Mouse (Mus musculus) spleen, postnatal 36 days (tissue): ENCODE results near the gene Ttn.

Experiments used
- DNase-seq, 2 experiments: peaks; one replicate each; pipeline ENCODE4 v3.0.0; 2022; ENCODE audit warnings: low spot score in 2 of 2, mixed read lengths in 1 of 2

Gene Ttn

GRCm38 (mm10) chr2:76850066-76850465 lies 132.3 kb downstream of the Ttn start:
- no peak for DNase-seq

DNA sequence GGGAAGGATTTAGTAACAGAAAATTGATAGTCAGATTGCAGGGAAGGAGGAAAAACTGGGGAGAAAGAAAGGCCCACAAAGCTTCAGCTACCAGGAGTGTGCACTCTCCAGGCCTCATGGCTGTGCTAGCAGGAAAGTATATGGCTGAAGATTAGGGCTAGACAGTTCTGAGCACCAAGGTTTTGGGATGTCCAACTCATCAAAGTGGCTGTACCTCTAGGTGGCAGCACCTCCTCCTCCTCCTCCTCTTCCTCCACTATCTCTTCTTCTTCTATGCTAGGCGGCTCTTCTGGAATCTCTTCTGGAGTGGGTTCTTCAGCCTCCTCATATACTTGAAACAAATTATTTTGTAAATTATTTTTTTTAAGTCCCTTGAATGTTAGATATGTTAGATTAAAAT lies 139.2 kb downstream of the Ttn start:
- DNase-seq, result no peak

- DNase-seq, result no peak
Measured at GRCm38 (mm10) chr2:76820472-76820871, 161.9 kb downstream of the Ttn start.

DNA sequence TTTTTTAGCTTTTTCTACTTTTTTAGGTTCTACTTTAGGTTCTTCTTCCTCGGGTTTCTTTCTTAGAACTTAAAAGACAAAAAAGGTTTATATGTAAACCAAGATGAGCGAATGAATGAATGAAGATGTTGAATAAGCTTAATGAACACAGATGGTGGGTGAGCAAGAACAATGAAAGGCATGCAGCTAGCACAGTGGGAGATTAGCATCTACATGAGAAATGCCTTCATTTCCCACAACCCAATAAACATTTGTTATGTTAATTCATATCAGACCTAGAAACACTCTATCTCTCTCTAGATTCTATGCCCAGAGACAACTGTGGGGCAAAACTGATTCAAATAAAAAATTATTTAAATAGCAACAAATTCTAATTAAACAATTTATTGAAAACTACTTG lies 164.6 kb downstream of the Ttn start:
- no peak for DNase-seq

DNA sequence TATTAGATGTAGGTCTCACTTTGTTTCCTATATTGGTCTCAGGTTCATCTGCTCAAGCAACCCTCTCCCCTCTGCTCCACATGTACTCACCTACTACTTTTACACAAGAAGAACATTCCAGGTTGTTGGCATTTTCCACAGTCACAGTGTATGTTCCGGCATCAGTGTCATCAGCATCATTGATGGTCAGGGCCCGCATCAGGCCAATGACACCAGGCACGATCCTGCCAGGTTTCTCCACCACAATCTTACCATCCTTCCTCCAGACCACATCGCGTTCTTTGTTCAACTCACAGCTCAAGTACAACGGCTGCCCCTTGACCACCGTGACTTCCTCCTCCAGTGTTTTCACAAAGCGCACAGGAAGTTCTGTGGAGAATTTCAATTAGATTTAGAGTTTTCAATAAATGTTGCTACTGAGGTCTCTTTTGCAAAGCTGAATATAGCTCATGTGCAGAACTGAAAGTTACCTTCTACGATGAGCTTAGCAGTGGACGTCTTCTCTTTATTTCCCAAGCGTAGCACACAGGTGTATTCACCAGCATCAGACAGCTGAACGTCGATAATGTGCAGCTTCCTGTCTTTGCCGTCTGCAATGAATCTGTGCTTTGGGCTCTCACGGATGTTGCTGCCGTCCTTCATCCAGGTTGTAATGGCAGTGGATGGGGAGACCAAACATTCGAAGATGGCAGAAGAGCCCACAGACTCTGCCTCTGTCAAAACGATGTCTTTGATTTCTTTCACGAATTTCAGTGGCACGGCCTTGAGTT lies 168.1 kb downstream of the Ttn start:
- no peak for DNase-seq

GRCm38 (mm10) chr2:76811160-76811559 lies 171.2 kb downstream of the Ttn start:
- DNase-seq, result no peak

DNA sequence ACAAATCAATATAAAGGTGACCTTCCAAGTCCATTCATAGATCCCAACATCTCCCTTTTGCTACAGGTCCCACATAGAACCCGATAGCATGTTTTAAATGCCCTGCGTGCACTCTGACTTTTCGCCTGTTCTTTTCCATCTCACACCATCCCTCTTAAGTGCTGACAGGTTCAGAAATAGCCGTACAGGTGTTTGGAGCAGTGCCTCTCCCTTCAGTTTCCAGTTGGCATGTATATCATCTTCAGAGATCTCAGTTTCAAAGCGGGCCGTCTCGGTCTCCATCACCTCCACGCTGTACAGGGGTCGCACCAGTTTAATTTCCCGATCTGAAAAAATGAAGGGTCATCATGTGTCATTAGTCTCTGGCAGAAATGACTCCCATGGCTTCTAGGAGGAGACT lies 174.0 kb downstream of the Ttn start:
- no peak for DNase-seq

DNA sequence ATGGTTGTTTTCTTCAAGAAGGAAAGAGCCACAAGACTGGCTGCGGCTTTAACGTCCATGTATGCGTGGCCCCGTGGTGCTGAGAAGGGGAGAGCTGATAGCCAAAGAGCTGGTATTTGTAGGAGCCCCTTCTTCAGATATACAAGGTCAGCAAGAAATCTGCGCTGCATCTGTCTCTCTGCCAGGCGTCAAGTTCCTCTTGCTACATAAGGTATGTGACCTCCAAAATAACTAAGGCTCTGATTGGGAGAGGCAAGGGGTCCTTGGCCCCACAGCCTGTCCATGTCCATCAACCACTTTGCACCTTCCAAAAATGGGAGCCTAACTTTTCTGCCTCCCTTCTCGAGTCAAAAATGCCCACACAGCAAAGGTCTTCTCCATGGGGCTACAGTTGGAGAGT lies 175.1 kb downstream of the Ttn start:
- DNase-seq, result no peak

GRCm38 (mm10) chr2:76806861-76807260 lies 175.5 kb downstream of the Ttn start:
- DNase-seq, result no peak

GRCm38 (mm10) chr2:76806376-76806775 lies 176.0 kb downstream of the Ttn start:
- DNase-seq, result no peak

DNA sequence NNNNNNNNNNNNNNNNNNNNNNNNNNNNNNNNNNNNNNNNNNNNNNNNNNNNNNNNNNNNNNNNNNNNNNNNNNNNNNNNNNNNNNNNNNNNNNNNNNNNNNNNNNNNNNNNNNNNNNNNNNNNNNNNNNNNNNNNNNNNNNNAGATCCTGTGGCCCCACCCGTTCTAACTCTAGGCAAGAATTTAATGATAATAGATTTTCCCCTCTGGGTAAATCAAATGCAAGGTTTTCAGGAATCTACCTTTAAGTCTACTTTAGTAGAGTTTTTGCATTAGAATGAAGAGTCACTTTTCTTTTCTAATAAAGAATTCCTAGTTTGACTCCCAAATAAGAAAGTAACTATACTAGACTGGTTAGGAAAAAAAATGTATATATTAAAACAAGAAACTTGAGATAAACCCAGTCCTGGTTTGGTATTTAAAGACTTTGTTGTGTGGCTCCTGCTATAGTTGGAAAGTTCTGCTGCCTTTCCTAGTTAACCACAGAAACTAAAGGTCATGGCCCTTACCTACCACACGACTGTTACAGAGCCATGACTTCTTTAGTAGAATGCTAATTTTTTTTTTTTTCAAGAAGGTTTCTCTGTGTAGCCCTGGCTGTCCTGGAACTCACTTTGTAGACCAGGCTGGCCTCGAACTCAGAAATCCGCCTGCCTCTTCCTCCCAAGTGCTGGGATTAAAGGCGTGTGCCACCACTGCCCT lies 177.0 kb downstream of the Ttn start:
- no peak for DNase-seq

GRCm38 (mm10) chr2:76784171-76784570 lies 198.2 kb downstream of the Ttn start:
- no peak for DNase-seq

DNA sequence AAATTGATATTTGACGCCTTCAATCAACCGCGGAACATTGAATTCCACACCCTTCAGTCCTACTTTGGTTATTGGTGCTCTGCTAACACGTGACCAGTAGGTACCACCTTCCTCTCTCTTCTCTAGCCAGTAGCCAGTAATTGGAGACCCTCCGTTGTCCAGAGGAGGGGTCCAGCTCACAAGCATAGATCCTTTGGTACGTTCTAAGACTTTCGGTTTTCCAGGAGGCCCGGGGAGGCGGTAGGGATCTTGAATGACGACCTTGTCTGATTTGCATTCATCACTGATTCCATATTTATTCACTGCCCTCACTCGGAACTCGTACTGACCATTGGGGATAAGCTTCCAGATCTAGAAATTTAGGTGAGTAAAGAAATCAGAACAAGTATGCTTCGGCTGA lies 201.6 kb downstream of the Ttn start:
- DNase-seq, result no peak

DNA sequence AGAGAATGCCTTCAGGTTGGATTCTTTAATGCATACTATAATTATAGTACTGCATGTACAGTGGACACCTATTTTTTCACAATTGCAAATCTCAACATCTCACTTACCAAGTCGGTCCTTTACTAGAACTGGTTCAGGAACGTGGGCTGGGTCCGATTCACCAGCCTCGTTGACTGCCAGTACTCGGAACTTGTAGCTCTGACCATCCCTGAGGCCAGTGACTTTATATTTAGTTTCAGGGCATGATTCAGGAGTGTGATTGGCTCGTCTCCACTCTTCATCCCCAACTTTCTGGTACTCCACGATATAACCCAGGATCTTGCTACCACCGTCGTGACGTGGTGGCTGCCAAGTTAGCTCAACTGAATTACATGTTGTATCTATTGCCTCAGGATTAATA lies 212.5 kb downstream of the Ttn start:
- no peak for DNase-seq

GRCm38 (mm10) chr2:76767231-76767630 lies 215.1 kb downstream of the Ttn start:
- DNase-seq, result no peak

- DNase-seq, result no peak
Measured at GRCm38 (mm10) chr2:76764526-76764925, 217.8 kb downstream of the Ttn start.

DNA sequence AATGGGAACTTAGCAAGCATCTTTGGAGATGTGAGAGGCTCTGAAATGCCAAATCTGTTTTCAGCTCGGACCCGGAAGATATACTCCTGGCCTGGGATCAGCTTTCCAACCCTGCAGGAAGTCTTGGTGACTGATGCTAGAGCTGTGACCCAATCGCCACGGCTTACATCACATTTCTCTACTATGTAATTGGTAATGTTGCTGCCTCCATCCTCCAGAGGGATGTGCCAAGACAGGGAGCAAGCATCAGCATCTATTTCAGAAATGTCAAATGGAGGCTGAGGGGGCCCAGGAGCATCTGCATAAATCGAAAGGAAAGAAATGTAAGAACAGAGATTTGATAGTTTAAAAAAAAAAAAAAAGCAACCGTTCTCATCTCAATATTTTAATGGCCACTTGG lies 220.2 kb downstream of the Ttn start:
- DNase-seq, result no peak

GRCm38 (mm10) chr2:76756461-76756860 lies 225.9 kb downstream of the Ttn start:
- no peak for DNase-seq

GRCm38 (mm10) chr2:76751993-76752392 lies 230.4 kb downstream of the Ttn start:
- no peak for DNase-seq

DNA sequence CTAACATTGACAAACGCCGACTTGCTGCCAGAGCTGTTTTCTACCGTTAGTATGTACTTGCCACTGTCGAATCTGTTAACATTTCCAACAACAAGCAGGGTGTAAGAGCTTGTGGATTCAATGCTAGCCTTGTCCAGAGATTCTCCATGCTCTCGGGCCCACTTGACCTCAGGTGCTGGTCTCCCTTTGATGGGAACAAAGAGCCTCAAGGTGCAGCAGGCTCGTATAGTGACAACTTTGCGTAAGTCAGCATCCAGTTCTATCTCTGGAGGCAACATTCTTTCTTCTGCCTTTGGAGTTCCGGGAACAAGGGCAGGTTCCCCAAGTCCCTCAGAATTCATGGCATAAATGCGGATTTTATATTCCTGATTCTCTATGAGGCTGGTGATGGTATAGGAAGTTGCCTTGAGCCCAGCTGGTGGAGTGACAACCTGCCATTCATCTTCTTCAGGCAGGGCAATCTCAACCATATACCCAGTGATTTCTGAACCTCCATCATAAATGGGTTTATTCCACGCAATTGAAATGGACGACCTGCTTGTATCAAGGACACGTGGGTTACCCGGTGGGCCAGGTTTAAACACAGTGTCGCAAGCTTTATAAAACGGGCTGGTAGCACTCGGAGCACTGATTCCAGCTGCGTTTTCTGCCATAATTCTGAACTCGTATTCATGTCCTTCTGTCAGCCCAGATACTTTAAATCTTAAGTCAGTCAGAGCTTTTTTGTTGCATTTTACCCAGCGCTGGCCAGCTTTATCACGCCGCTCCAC lies 232.8 kb downstream of the Ttn start:
- no peak for DNase-seq

DNA sequence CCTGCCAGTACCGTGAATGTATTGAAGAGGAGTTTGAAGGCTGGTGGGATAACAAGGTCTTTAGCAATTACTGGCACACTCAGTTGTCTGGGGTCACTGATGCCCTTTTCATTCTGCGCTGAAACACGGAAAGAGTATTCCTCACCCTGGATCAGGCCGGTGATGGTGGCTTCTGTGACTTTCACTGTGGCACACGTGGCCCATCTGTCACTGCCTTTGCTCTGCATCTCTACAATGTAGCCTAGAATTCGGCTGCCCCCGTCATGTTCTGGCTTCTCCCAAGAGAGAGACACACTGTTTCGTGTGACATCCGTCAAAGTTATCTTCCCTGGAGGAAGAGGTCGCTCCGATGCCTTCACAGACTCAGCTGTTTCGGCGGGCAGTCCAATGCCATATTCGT lies 233.7 kb downstream of the Ttn start:
- DNase-seq, result no peak

- DNase-seq, result no peak
Measured at GRCm38 (mm10) chr2:76719650-76720049, 262.7 kb downstream of the Ttn start.

DNA sequence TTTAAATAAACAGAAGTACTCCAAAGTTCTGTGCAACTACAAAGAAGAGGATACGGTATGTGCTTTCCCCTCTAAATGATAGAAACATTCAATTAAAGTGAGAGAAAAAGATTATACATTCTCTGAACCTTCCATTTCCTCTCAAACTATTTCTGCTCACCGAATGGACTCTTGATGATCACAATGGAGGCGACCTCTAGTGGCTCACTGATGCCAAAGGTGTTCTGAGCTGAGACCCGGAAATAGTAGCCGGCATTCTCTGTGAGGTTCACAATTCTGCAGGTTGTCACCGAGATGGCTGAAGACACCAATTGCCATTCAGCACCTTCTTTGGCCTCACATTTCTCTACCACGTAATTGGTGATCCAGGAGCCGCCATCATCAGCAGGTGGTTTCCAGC lies 267.4 kb downstream of the Ttn start:
- no peak for DNase-seq
